Mouse (Mus musculus) G1E (cell line): Measurements from ENCODE around the gene Bex3. TPM values are rescaled to one million over a fixed set of nuclear protein-coding genes. Genes with fewer than 3 reads are reported as not detected.

Experiments
- ATAC-seq: 2 replicates; pipeline ENCODE4 v1.8.0; 2016; ENCODE audit warnings: mild to moderate bottlenecking; ENCODE audit not compliant: insufficient number of reproducible peaks, poor library complexity, low FRiP score, severe bottlenecking; ENCODE audit errors: extremely low read depth
- DNase-seq: peaks from one replicate; pipeline ENCODE4 v3.0.0; 2012; ENCODE audit warnings: low spot score
- H3K27me3 ChIP-seq: 2 replicates; pipeline ENCODE4 v1.6.1; 2012; ENCODE audit warnings: mild to moderate bottlenecking, low read length, inconsistent platforms; ENCODE audit not compliant: insufficient read depth
- H3K36me3 ChIP-seq: replicated peaks from 2 replicates; pipeline ENCODE3; 2012; ENCODE audit warnings: mild to moderate bottlenecking, inconsistent platforms
- H3K4me1 ChIP-seq: 2 replicates; pipeline ENCODE4 v1.6.1; 2012; ENCODE audit warnings: low read depth, low read length, inconsistent platforms, mixed read lengths; ENCODE audit not compliant: insufficient read depth
- H3K4me3 ChIP-seq: 2 replicates; pipeline ENCODE4 v1.5.1; 2012; ENCODE audit warnings: low read depth, mild to moderate bottlenecking, inconsistent platforms, low read length, moderate library complexity, mixed read lengths
- H3K9me3 ChIP-seq: replicated peaks from 2 replicates; pipeline ENCODE4 v1.6.1; 2012; ENCODE audit warnings: inconsistent platforms
- CTCF ChIP-seq: IDR thresholded peaks from 2 replicates; pipeline ENCODE4 v1.5.1; 2012; ENCODE audit warnings: low read depth, low read length, inconsistent platforms, mixed read lengths
- GATA1 ChIP-seq: IDR thresholded peaks from 2 replicates; pipeline ENCODE4 v1.6.1; 2012; ENCODE audit warnings: borderline replicate concordance, low read length, inconsistent platforms, mixed read lengths
- GATA2 ChIP-seq: IDR thresholded peaks from 2 replicates; pipeline ENCODE4 v1.6.1; 2012; ENCODE audit warnings: low read depth, low read length, inconsistent platforms, borderline replicate concordance
- POLR2AphosphoS5 ChIP-seq: IDR thresholded peaks from 2 replicates; pipeline ENCODE4 v1.6.1; 2012; ENCODE audit warnings: low read depth, low read length, inconsistent platforms; ENCODE audit not compliant: insufficient replicate concordance
- TAL1 ChIP-seq: conservative IDR thresholded peaks from 2 replicates; pipeline ENCODE4 v1.6.1; 2012; ENCODE audit warnings: low read depth, low read length, inconsistent platforms, mixed read lengths
- polyA plus RNA-seq: library from polyadenylated mRNA; stranded (reverse); fragments of >175 nt; gene quantifications from 2 replicates; pipeline ENCODE4 v1.2.3, GENCODE M21; 2012
- total RNA-seq, 2 experiments: library from RNA; stranded (forward) in 1 of 2; stranded (reverse) in 1 of 2; fragments of 200-1000 nt in 1 of 2; fragments of >200 nt in 1 of 2; fragmentation: Nextera tagmentation in 1 of 2; gene quantifications; 2 replicates each; pipeline ENCODE4 v1.2.3; 2014 to 2017

Bex3 gene
- total and polyA plus RNA-seq, 3 experiments = 233 to 525 (median 293) TPM

GRCm38 (mm10) chrX:136306196-136306595, 36.1 kb downstream of the Bex3 start:
- no peak for ATAC-seq
- no peaks in the 10 kb centered on the region for H3K36me3 ChIP-seq
- no peaks in the 10 kb centered on the region for H3K4me1 ChIP-seq
- no peak for TF ChIP-seq CTCF
- no peak for TF ChIP-seq GATA2
- no peak for TF ChIP-seq GATA1
- no peak for TF ChIP-seq TAL1
- TF ChIP-seq POLR2AphosphoS5 = no peak
- H3K9me3 ChIP-seq = no peaks in the 10 kb centered on the region
- H3K4me3 ChIP-seq = no peak overlapping the region
- no peaks in the 10 kb centered on the region for H3K27me3 ChIP-seq
- no peak for DNase-seq

- no peak for ATAC-seq
- H3K36me3 ChIP-seq = no peaks in the 10 kb centered on the region
- no peaks in the 10 kb centered on the region; the same call in 1 of the 2 replicates for H3K27me3 ChIP-seq
- no peak for DNase-seq
- no peaks in the 10 kb centered on the region for H3K9me3 ChIP-seq
- TF ChIP-seq CTCF = no peak
- no peak for TF ChIP-seq TAL1
- no peak for TF ChIP-seq GATA2
- TF ChIP-seq POLR2AphosphoS5 = no peak
- no peak for TF ChIP-seq GATA1
- no peaks in the 10 kb centered on the region for H3K4me1 ChIP-seq
- no peak overlapping the region for H3K4me3 ChIP-seq
These were observed 43.2 kb downstream of the Bex3 start for GRCm38 (mm10) chrX:136313303-136313702.

GRCm38 (mm10) chrX:136313792-136314564, 43.9 kb downstream of the Bex3 start:
- DNase-seq (no peak), ATAC-seq (no peak)
- no peak for TF ChIP-seq GATA2
- Histone ChIP-seq H3K4me1 (no peaks in the 10 kb centered on the region), H3K9me3 (no peaks in the 10 kb centered on the region), H3K27me3 (no peaks in the 10 kb centered on the region; the same call in 1 of the 2 replicates), H3K4me3 (no peak overlapping the region), H3K36me3 (no peaks in the 10 kb centered on the region)

- H3K4me3 ChIP-seq = no peak overlapping the region
- ATAC-seq (no peak), DNase-seq (no peak)
- no peaks in the 10 kb centered on the region for H3K4me1 ChIP-seq
- H3K36me3 ChIP-seq = no peaks in the 10 kb centered on the region
- H3K9me3 ChIP-seq = no peaks in the 10 kb centered on the region
- H3K27me3 ChIP-seq = no peaks in the 10 kb centered on the region; the same call in 1 of the 2 replicates
- TF ChIP-seq TAL1 (no peak), GATA1 (no peak)
These were observed 49.9 kb downstream of the Bex3 start for GRCm38 (mm10) chrX:136319953-136320352.

Other genes starting within 250 kb of the Bex3 start
- not detected in 2 replicates for gene Arxes1, start 236.9 kb upstream of the Bex3 start, total RNA-seq (2014; fragmentation: Nextera tagmentation)
- not detected in 2 replicates for gene Arxes1, start 236.9 kb upstream of the Bex3 start, total RNA-seq (2017)
- gene Arxes1, start 236.9 kb upstream of the Bex3 start, polyA plus RNA-seq = not detected in 2 replicates
- not detected in 2 replicates for gene Bex2, start 202.0 kb upstream of the Bex3 start, total RNA-seq (2014; fragmentation: Nextera tagmentation)
- not detected in 2 replicates for gene Bex2, start 202.0 kb upstream of the Bex3 start, total RNA-seq (2017)
- gene Bex2, start 202.0 kb upstream of the Bex3 start, polyA plus RNA-seq = 0.10 and 0.15 TPM in 2 replicates
- gene Nxf3, start 185.0 kb upstream of the Bex3 start, total RNA-seq (2014; fragmentation: Nextera tagmentation) = 0.87 and 1.1 TPM in 2 replicates
- gene Nxf3, start 185.0 kb upstream of the Bex3 start, total RNA-seq (2017) = 0.05 and 0.23 TPM in 2 replicates
- gene Nxf3, start 185.0 kb upstream of the Bex3 start, polyA plus RNA-seq = 0.09 TPM in 1 of 2 replicates, not detected in the other
- gene Bex4, start 131.3 kb upstream of the Bex3 start, total RNA-seq (2014; fragmentation: Nextera tagmentation) = 1.3 TPM in 1 of 2 replicates, not detected in the other
- 31.7 and 47.9 TPM in 2 replicates for gene Bex4, start 131.3 kb upstream of the Bex3 start, total RNA-seq (2017)
- gene Bex4, start 131.3 kb upstream of the Bex3 start, polyA plus RNA-seq = 15.0 and 16.7 TPM in 2 replicates
- gene Tceal8, start 97.9 kb upstream of the Bex3 start, total RNA-seq (2014; fragmentation: Nextera tagmentation) = 32.4 and 46.2 TPM in 2 replicates
- 106 and 120 TPM in 2 replicates for gene Tceal8, start 97.9 kb upstream of the Bex3 start, total RNA-seq (2017)
- gene Tceal8, start 97.9 kb upstream of the Bex3 start, polyA plus RNA-seq = 6.4 and 12.4 TPM in 2 replicates
- 12.0 and 12.3 TPM in 2 replicates for gene Tceal5, start 66.4 kb upstream of the Bex3 start, total RNA-seq (2014; fragmentation: Nextera tagmentation)
- gene Tceal5, start 66.4 kb upstream of the Bex3 start, total RNA-seq (2017) = 0.23 and 0.93 TPM in 2 replicates
- gene Tceal5, start 66.4 kb upstream of the Bex3 start, polyA plus RNA-seq = 3.3 and 3.6 TPM in 2 replicates
- gene Tceal7, start 55.5 kb upstream of the Bex3 start, total RNA-seq (2014; fragmentation: Nextera tagmentation) = not detected in 2 replicates
- gene Tceal7, start 55.5 kb upstream of the Bex3 start, total RNA-seq (2017) = not detected in 2 replicates
- gene Tceal7, start 55.5 kb upstream of the Bex3 start, polyA plus RNA-seq = not detected in 2 replicates
- not detected in 2 replicates for gene Bex1, start 54.7 kb upstream of the Bex3 start, total RNA-seq (2014; fragmentation: Nextera tagmentation)
- gene Bex1, start 54.7 kb upstream of the Bex3 start, total RNA-seq (2017) = 0.27 and 0.35 TPM in 2 replicates
- 0.17 and 0.24 TPM in 2 replicates for gene Bex1, start 54.7 kb upstream of the Bex3 start, polyA plus RNA-seq
- gene Tceal9, start 25.2 kb upstream of the Bex3 start, total RNA-seq (2014; fragmentation: Nextera tagmentation) = 84.3 and 89.7 TPM in 2 replicates
- 359 and 379 TPM in 2 replicates for gene Tceal9, start 25.2 kb upstream of the Bex3 start, total RNA-seq (2017)
- gene Tceal9, start 25.2 kb upstream of the Bex3 start, polyA plus RNA-seq = 69.9 and 72.1 TPM in 2 replicates
- gene Kir3dl1, start 247.7 kb downstream of the Bex3 start, total RNA-seq (2014; fragmentation: Nextera tagmentation) = not detected in 2 replicates
- gene Kir3dl1, start 247.7 kb downstream of the Bex3 start, total RNA-seq (2017) = 0.17 TPM in 1 of 2 replicates, not detected in the other
- not detected in 2 replicates for gene Kir3dl1, start 247.7 kb downstream of the Bex3 start, polyA plus RNA-seq